ENCODE assay signal across 37 mouse cellular contexts in genomic region chr7:81536478-81536877, GRCm38 (mm10). TPM values are rescaled to one million over a fixed set of nuclear protein-coding genes. Genes with fewer than 3 reads are reported as not detected.
"Had no signal": no experiment of that assay in that cellular context is flagged by ENCODE, and none has a peak within 500 bp of the region (broad histone marks: within the 10 kb centered on the region; RNA-seq: fewer than 3 reads in every experiment).

No protein-coding gene starts in this region.

- H3K27me3 ChIP-seq: embryonic facial prominence, embryonic 12.5 days; embryonic facial prominence, embryonic 13.5 days; embryonic facial prominence, embryonic 15.5 days; forebrain, embryonic 12.5 days; forebrain, embryonic 13.5 days; forebrain, embryonic 15.5 days had no signal

- DNase-seq: cerebellum, adult 2 months; cerebellum, adult 8-10 months; cerebellum, adult 9-10 months; cerebellum, adult 9-11 months; cerebellum, postnatal 10 days; cerebellum, postnatal 14 days; cerebellum, postnatal 25 days; cerebellum, postnatal 36 days; embryo, embryonic 11 days; forebrain, postnatal 0 days; gastrocnemius, adult 2 months; gastrocnemius, postnatal 10 days; gastrocnemius, postnatal 14 days; gastrocnemius, postnatal 25 days; gastrocnemius, postnatal 36 days; heart, adult 18-20 months; heart, adult 2 months had no signal

- H3K4me1 ChIP-seq: embryonic facial prominence, embryonic 10.5 days; embryonic facial prominence, embryonic 12.5 days; embryonic facial prominence, embryonic 13.5 days; embryonic facial prominence, embryonic 15.5 days had no signal

- H3K4me3 ChIP-seq: embryonic facial prominence, embryonic 10.5 days; embryonic facial prominence, embryonic 12.5 days; embryonic facial prominence, embryonic 13.5 days; embryonic facial prominence, embryonic 15.5 days; erythroblast, embryonic 14.5 days; forebrain, embryonic 10.5 days; forebrain, embryonic 12.5 days; forebrain, embryonic 13.5 days; forebrain, embryonic 15.5 days; gastrocnemius, adult 2 months; heart, adult 2 months had no signal

- H3K9ac ChIP-seq: embryonic facial prominence, embryonic 12.5 days; embryonic facial prominence, embryonic 13.5 days; embryonic facial prominence, embryonic 15.5 days; forebrain, embryonic 12.5 days; forebrain, embryonic 13.5 days; forebrain, embryonic 15.5 days; forebrain, postnatal 0 days had no signal

- H3K27ac ChIP-seq: embryonic facial prominence, embryonic 10.5 days; embryonic facial prominence, embryonic 12.5 days; embryonic facial prominence, embryonic 13.5 days; embryonic facial prominence, embryonic 15.5 days; forebrain, embryonic 10.5 days; forebrain, embryonic 12.5 days; forebrain, embryonic 13.5 days; forebrain, embryonic 15.5 days; gastrocnemius, adult 2 months; heart, adult 2 months had no signal

- ATAC-seq: forebrain, embryonic 13.5 days; forebrain, embryonic 14.5 days; forebrain, embryonic 15.5 days; forebrain, embryonic 16.5 days; forebrain, postnatal 0 days had no signal

- H3K4me2 ChIP-seq: embryonic facial prominence, embryonic 12.5 days; embryonic facial prominence, embryonic 13.5 days; embryonic facial prominence, embryonic 15.5 days; forebrain, embryonic 12.5 days; forebrain, embryonic 13.5 days; forebrain, embryonic 15.5 days had no signal

- H3K9me3 ChIP-seq: forebrain, embryonic 13.5 days; forebrain, embryonic 15.5 days had no signal

RNA-seq across cellular contexts. Expression of gene Fsd2, which starts 30.3 kb away (rescaled TPM):
- total RNA-seq: common myeloid progenitor, adult 5-6 weeks had no signal
- polyA plus RNA-seq: embryonic facial prominence, embryonic 10.5 days; erythroblast, embryonic 14.5 days had no signal

RNA-seq across cellular contexts. Expression of gene BC048679, which starts 38.4 kb away (rescaled TPM):
- total RNA-seq: common myeloid progenitor, adult 5-6 weeks; forebrain, postnatal 0 days; gastrocnemius, postnatal 10 days; gastrocnemius, postnatal 14 days; gastrocnemius, postnatal 4 days; granulocyte monocyte progenitor cell, adult 5-6 weeks; heart, adult 18-20 months; heart, adult 2 months had no signal
- polyA plus RNA-seq: cerebellum, adult 2 months; cortical plate, adult 2 months; embryonic facial prominence, embryonic 11.5 days; embryonic facial prominence, embryonic 12.5 days; embryonic facial prominence, embryonic 13.5 days; embryonic facial prominence, embryonic 14.5 days; embryonic facial prominence, embryonic 15.5 days; erythroblast, embryonic 14.5 days; forebrain, embryonic 11.5 days; forebrain, embryonic 12.5 days; forebrain, embryonic 13.5 days; forebrain, embryonic 14.5 days; forebrain, embryonic 15.5 days; forebrain, embryonic 16.5 days; forebrain, postnatal 0 days; frontal cortex, adult 2 months; heart, adult 2 months had no signal

RNA-seq across cellular contexts. Expression of gene Ap3b2, which starts 42.8 kb away (rescaled TPM):
- total RNA-seq: granulocyte monocyte progenitor cell, adult 5-6 weeks; heart, adult 18-20 months; heart, adult 8-10 months had no signal
- polyA plus RNA-seq: erythroblast, embryonic 14.5 days had no signal
